Mouse (Mus musculus) small intestine, adult 2 months (tissue): ENCODE measurements around the gene Synj1.

Experiments used
- CTCF ChIP-seq: fragments of 200-500 bp; IDR thresholded peaks from 2 replicates; pipeline ENCODE4 v1.5.1; 2012; ENCODE audit warnings: low read depth, mild to moderate bottlenecking, control low read depth, inconsistent platforms, low read length, moderate library complexity, mixed read lengths; ENCODE audit not compliant: insufficient replicate concordance, insufficient read length; ENCODE audit errors: extremely low read depth
- POLR2A ChIP-seq: fragments of 200-500 bp; IDR thresholded peaks from 2 replicates; pipeline ENCODE4 v1.6.1; 2012; ENCODE audit warnings: low read depth, mild to moderate bottlenecking, control low read depth, inconsistent platforms, low read length, moderate library complexity

DNA sequence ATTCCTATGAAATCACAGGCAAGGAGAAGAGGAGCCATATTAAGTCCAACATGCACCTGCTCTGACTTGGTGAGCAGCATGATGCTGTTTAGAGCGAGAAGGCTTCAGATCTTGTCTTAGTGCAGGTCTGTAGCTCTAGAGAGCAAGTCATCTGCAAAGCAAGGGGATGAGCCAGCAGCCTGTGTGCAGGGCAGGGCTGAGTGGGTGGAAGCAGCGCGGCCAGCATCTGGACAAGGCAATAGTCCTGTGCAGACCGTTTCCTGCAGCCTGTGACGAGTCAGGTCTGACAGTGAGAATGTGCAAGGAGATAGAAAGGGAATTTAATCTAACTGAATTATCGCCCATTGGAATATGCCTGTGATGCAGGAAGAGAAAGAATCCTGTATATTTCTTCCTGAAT is 40.1 kb downstream of the Synj1 start:
- TF ChIP-seq CTCF = no peak
- TF ChIP-seq POLR2A = no peak
